Mouse (Mus musculus) WW6 (cell line): ENCODE results near the gene Hivep3.

Experiments
- DNase-seq: peaks from one replicate; pipeline ENCODE4 v3.0.0-alpha.2; 2013; ENCODE audit warnings: low read depth, low spot score

Hivep3 gene

GRCm38 (mm10) chr4:119760820-119761219 lies 27.2 kb downstream of the Hivep3 start:
- no peak for DNase-seq

- no peak for DNase-seq
Observed at GRCm38 (mm10) chr4:119761459-119762121, 28.0 kb downstream of the Hivep3 start.

- DNase-seq, result no peak
Observed at GRCm38 (mm10) chr4:119762171-119762570, 28.6 kb downstream of the Hivep3 start.

GRCm38 (mm10) chr4:119768046-119768445 lies 34.5 kb downstream of the Hivep3 start:
- no peak for DNase-seq

- DNase-seq, result no peak
Observed at GRCm38 (mm10) chr4:119775913-119776312, 42.3 kb downstream of the Hivep3 start.

- DNase-seq, result no peak
Observed at GRCm38 (mm10) chr4:119777146-119777545, 43.6 kb downstream of the Hivep3 start.

- no peak for DNase-seq
Observed at GRCm38 (mm10) chr4:119779561-119780400, 46.2 kb downstream of the Hivep3 start.

GRCm38 (mm10) chr4:119780881-119781280 lies 47.3 kb downstream of the Hivep3 start:
- no peak for DNase-seq

GRCm38 (mm10) chr4:119784959-119785358 lies 51.4 kb downstream of the Hivep3 start:
- DNase-seq, result no peak

- DNase-seq, result no peak
Observed at GRCm38 (mm10) chr4:119786307-119786706, 52.7 kb downstream of the Hivep3 start.

- DNase-seq, result no peak
Observed at GRCm38 (mm10) chr4:119786721-119787120, 53.1 kb downstream of the Hivep3 start.

GRCm38 (mm10) chr4:119788746-119789145 lies 55.2 kb downstream of the Hivep3 start:
- DNase-seq, result no peak

GRCm38 (mm10) chr4:119789495-119790148 lies 56.0 kb downstream of the Hivep3 start:
- DNase-seq, result no peak

GRCm38 (mm10) chr4:119798891-119799290 lies 65.3 kb downstream of the Hivep3 start:
- no peak for DNase-seq

GRCm38 (mm10) chr4:119806556-119806955 lies 73.0 kb downstream of the Hivep3 start:
- DNase-seq, result no peak

- no peak for DNase-seq
Observed at GRCm38 (mm10) chr4:119807359-119807758, 73.8 kb downstream of the Hivep3 start.

- no peak for DNase-seq
Observed at GRCm38 (mm10) chr4:119809245-119809644, 75.7 kb downstream of the Hivep3 start.

- DNase-seq, result no peak
Observed at GRCm38 (mm10) chr4:119812775-119813174, 79.2 kb downstream of the Hivep3 start.

GRCm38 (mm10) chr4:119813500-119814184 lies 80.1 kb downstream of the Hivep3 start:
- DNase-seq, result no peak

GRCm38 (mm10) chr4:119814185-119815132 lies 80.9 kb downstream of the Hivep3 start:
- DNase-seq, result no peak
